Mouse (Mus musculus) bone marrow macrophage, adult 2 months (primary cell): ENCODE measurements around the gene Egfl8. TPM values are rescaled to one million over a fixed set of nuclear protein-coding genes. Genes with fewer than 3 reads are reported as not detected.

Source experiments
- H3K27ac ChIP-seq: 2 replicates; pipeline ENCODE4 v1.5.1; 2012; ENCODE audit warnings: low read depth, low read length; ENCODE audit not compliant: insufficient read depth
- H3K4me1 ChIP-seq: 2 replicates; pipeline ENCODE4 v1.6.1; 2012; ENCODE audit warnings: low read length; ENCODE audit not compliant: control insufficient read depth, insufficient read depth
- H3K4me3 ChIP-seq: 2 replicates; pipeline ENCODE4 v1.5.1; 2012; ENCODE audit warnings: mild to moderate bottlenecking, low read length, moderate library complexity; ENCODE audit not compliant: insufficient read depth
- CTCF ChIP-seq: IDR thresholded peaks from 2 replicates; pipeline ENCODE4 v1.5.1; 2012; ENCODE audit warnings: low read depth, mild to moderate bottlenecking, low read length, moderate library complexity
- POLR2A ChIP-seq: IDR thresholded peaks from 2 replicates; pipeline ENCODE4 v1.6.1; 2012; ENCODE audit warnings: mild to moderate bottlenecking, low read depth, low read length, borderline replicate concordance
- polyA plus RNA-seq: library from polyadenylated mRNA; stranded (reverse); fragments of >200 nt; gene quantifications from 2 replicates; pipeline ENCODE4 v1.2.4, GENCODE M21; 2012; ENCODE audit not compliant: missing spikeins, insufficient read depth, insufficient read length

The Egfl8 gene
- polyA plus RNA-seq, 1 experiment, result 4.9 TPM

DNA sequence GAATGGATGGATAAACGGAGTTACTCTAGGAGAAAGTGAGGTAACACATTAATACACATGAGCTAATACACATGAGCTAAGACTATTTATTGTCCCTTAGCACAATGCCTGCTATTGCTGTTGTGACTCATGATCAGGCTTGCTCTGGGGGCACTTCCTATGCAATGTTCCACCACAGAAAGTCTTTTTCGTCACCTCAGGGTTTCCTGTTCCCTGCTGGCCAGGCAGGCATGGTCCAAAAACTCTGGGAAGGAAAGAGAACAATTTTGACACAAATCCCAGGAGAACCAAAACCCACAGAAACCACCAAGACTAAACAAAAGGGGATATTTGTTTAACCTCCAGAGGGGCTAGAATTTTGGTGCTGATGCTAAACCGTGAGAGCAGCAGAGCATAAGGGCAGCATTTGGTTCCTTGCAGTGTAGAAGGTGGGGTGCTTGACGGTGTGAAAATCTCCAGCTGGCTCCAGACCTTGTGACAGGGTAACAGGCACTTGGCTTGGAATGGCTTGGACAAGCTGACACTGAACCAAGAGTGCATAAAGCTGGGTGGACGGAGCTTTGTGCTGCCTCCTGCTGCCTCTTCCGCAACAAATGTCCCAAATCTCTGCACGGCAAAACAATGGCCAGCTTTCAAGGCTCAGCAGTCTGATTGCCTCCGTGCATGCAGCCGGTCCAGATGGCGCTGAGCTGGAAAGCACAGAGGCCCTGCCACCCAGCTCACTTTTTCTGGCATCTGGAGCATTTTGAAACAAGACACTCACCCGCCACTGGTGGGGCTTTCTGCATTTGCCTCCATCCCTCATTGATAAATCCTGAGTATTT lies 25.2 kb upstream of the Egfl8 start:
- Histone ChIP-seq H3K4me3 (no peak overlapping the region), H3K27ac (peak overlapping the region; percentile 92), H3K4me1 (peaks cover 74% of the 10 kb centered on the region)
- TF ChIP-seq POLR2A, result no peak
- TF ChIP-seq CTCF, result no peak

DNA sequence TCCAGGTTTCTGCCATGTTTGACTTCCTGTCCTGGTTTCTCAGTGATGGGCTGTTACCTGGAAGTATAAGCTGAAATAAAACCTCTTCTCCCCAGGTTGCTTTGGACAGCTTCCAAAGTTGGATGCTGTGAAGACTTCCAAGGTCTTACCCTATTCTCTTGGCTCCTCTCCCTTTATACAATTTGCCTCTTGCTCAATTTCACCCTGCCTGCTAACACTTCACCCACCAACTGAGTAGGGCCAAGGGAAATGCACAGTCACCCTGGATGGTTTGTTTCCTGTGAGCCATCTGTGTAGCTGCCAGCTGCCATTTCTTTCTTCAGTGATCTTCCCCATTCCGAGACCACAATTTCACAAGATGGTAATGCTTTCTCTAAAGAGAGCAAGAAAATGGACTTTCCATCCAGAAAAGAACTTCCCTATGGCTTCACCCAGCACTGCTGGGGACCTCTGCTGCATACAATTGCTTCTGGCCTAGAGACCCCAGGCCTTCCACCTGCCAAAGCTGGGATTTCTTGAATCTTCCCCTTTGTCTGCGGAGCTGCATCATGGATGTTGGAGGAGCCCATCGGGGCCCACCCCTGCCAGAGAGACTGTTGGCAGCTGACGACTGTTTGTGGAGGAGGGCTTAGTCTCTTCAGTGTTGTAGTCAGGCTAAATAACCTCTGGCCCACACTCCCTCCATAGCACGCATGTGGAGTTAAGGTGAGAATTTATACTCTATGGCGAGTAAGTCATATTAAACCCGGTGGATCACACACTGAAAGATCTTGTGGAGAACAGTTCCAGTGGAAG lies 23.9 kb upstream of the Egfl8 start:
- TF ChIP-seq CTCF, result no peak
- no peak for TF ChIP-seq POLR2A
- H3K4me3 ChIP-seq, result peak overlapping the region; percentile 13
- H3K4me1 ChIP-seq, result peaks cover 81% of the 10 kb centered on the region
- peak overlapping the region; percentile 92 for H3K27ac ChIP-seq

DNA sequence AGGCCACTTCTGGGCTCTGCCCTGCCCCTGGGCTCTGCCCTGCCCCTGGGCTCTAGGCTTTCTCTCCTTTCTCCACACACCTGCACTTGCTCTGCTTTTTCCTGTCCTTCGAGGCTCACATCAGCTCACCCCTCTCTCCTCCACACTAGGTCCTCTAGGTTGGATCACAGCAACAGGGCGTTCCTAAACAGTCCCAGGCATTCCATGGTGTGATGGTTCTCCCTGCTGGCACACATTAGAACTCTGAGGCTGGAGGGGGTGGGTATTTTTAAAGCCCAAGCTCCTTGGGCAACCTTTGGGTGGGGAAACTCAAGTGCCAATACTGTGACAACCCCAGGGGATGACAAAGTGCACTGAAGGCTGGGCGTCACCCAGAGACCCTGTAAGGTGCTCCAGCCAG lies 21.7 kb upstream of the Egfl8 start:
- no peak overlapping the region for H3K4me3 ChIP-seq
- TF ChIP-seq CTCF, result no peak
- no peak for TF ChIP-seq POLR2A
- H3K27ac ChIP-seq, result peak overlapping the region; percentile 18; the same call in 1 of the 2 replicates
- H3K4me1 ChIP-seq, result peaks cover 77% of the 10 kb centered on the region

DNA sequence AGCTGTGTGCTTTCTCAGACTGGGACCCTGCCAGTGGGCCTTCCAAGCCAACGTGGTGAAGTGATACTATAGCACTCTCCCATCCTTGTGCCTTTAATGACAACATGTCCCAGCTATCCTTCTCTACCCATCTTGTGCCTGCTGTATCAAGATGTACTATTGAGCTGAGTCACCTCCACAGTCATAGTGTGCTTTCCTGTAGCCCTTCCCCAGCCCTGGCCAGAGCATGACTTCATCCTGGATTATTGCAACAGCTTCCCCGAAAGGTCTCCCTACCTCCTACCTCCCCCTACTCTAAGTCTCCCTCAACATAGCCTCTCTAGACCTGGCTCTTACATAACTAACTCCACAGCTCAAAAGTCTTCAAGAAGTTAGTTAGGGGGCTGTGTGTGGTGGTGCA lies 19.9 kb upstream of the Egfl8 start:
- TF ChIP-seq POLR2A (no peak), CTCF (no peak)
- H3K4me1 ChIP-seq, result peaks cover 72% of the 10 kb centered on the region
- no peak overlapping the region for H3K27ac ChIP-seq
- H3K4me3 ChIP-seq, result no peak overlapping the region

DNA sequence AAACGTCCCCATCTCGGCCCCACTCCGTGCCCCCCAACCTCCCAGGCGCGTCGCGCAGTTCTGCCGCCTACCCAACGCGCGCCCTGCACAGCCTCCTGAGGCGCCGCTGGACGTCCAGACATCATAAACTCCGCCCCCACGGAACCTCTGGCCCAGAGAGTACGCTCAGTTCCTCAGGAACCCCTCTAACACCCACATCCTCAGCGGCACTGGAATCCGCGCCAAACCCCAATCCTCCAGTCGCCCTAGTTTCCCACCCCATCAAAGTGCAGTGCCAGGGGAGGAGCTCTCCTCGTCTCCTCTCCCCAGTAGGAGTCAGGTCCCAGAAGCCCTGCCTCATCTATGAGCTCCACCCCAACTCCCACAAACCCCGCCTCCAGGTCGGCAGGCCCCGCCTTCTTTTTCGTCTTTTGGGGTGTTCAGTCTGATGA lies 16.5 kb upstream of the Egfl8 start:
- no peak for TF ChIP-seq CTCF
- TF ChIP-seq POLR2A, result no peak
- H3K4me3 ChIP-seq, result peak overlapping the region; percentile 77
- peaks cover 53% of the 10 kb centered on the region for H3K4me1 ChIP-seq
- peak overlapping the region; percentile 99 for H3K27ac ChIP-seq

DNA sequence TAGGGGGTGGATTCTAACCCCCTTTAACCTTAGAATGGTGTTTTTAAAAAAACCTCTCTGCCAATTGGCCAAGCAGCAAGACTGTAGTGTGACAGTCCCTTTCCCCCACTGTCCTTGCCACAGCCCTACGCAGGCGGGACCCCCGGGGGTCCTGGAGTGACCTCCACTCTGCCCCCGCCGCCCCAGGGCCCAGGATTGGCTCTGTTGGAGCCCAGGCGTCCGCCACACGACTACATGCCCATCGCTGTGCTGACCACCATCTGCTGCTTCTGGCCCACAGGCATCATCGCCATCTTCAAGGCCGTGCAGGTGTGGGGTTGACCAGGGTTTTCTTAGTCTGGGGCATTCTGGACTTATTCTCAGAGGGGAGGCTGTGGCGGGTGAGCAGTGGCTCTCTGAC lies 15.9 kb upstream of the Egfl8 start:
- H3K4me1 ChIP-seq, result peaks cover 51% of the 10 kb centered on the region
- H3K4me3 ChIP-seq, result peak overlapping the region; percentile 77
- TF ChIP-seq POLR2A (no peak), CTCF (no peak)
- H3K27ac ChIP-seq, result peak overlapping the region; percentile 99; the same call in 1 of the 2 replicates

DNA sequence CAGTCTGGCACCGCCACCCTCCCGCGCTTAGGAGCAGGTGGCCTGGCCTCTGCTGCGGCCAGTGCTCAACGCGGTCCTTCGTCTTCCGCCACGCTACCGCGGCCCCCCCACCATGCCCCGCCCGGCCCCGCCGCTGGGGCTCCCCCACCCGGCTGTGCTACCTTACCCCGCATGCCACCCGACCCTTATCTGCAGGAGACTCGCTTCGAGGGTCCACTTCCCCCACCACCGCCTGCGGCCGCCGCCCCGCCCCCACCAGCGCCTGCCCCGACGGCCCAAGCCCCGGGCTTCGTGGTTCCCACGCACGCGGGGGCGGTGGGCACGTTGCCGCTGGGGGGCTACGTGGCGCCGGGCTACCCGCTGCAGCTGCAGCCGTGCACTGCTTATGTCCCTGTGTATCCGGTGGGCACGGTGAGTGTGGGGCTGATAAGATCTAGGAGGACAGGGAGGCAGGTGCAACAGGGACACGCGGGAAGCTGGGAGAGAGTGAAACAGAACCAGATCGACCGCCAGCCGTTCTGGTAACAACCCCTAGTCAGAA lies 15.1 kb upstream of the Egfl8 start:
- peaks cover 47% of the 10 kb centered on the region for H3K4me1 ChIP-seq
- H3K4me3 ChIP-seq, result no peak overlapping the region
- no peak for TF ChIP-seq CTCF
- TF ChIP-seq POLR2A, result no peak
- H3K27ac ChIP-seq, result no peak overlapping the region

GRCm38 (mm10) chr17:34629796-34630603 lies 14.2 kb upstream of the Egfl8 start:
- peaks cover 38% of the 10 kb centered on the region for H3K4me1 ChIP-seq
- no peak overlapping the region for H3K4me3 ChIP-seq
- H3K27ac ChIP-seq, result no peak overlapping the region
- TF ChIP-seq CTCF, result no peak
- no peak for TF ChIP-seq POLR2A

DNA sequence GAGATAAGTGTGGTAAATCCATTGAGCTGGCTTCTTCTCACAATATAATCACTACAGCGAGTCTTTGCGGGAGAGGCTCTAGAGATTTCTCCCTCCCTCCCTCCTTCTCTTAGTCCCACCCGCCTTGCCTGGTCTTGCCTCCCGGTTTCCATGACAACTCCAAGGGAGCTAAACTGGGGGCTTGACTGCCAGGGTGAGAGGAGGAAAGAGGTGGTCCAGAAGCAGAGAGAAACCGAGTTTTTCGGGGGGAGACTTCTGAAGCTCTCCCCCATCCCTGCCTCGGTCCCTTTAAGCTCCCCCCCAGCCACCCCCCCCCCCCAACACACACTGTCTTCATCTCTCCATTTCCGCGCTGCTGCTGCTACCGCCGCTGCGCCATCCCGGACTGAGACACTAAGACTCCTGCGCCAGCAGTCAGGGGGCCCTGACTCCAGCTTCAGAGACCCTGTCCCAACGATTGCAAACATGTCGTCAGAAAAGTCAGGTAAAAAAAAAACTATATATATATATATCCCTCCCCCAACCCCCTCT lies 13.5 kb upstream of the Egfl8 start, which contains the start of gene Prrt1:
Gene Prrt1 (plus strand): TSS at position 313 of the 531 bp plus-strand sequence.
- peak within 1 kb of the TSS; percentile 69 for H3K4me3 ChIP-seq
- peak within 1 kb of the TSS; percentile 96 for H3K27ac ChIP-seq
- no peak for TF ChIP-seq CTCF
- no peak for TF ChIP-seq POLR2A
- H3K4me1 ChIP-seq, result peaks cover 34% of the 10 kb centered on the region
